Mouse (Mus musculus): ENCODE data around the gene Filip1l.

DNA sequence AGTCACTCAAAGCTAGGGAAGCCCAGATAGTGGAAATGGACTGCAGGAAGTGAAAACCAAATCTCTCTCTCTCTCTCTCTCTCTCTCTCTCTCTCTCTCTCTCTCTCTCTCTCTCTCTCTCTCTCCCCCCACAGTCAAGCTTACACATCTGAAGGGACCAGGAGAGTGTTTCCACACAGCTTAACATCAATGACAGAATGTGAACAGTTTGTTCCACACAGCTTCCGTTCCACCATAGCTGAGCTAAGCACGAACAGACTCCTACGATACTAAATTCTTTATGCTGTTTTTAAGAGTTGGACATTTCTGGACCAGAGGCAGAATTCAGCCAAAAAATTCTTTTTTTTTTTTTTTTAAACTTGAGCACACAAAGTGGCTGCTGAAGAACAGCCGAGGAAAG lies 139.0 kb downstream of the Filip1l start:
- TF ChIP-seq ZC3H11A (IDR thresholded peaks at IDR 0.05; ENCODE audit: borderline replicate concordance, low read depth, low read length) = no peak
- TF ChIP-seq MAFK (IDR thresholded peaks at IDR 0.05; ENCODE audit: insufficient read depth, low read depth, low read length) = no peak
- no peak for TF ChIP-seq HCFC1 (IDR thresholded peaks at IDR 0.05; ENCODE audit: borderline replicate concordance, insufficient read depth, low read length)
- TF ChIP-seq ZNF384 (IDR thresholded peaks at IDR 0.05; ENCODE audit: low read depth, low read length) = no peak
- no peak for TF ChIP-seq CHD2 (IDR thresholded peaks at IDR 0.05; ENCODE audit: low read depth, low read length)
